Comparison of ENCODE assay signal across 9 mouse cellular contexts in genomic region chr1:156780234-156781005, GRCm38 (mm10). TPM values are rescaled to one million over a fixed set of nuclear protein-coding genes. Genes with fewer than 3 reads are reported as not detected.
DNase-seq lines count a peak whose midpoint lies in the region; ATAC-seq and TF ChIP-seq lines count a peak whose summit lies in the region.
"Had no signal": no experiment of that assay in that cellular context is flagged by ENCODE, and none has a peak within 500 bp of the region (broad histone marks: within the 10 kb centered on the region; RNA-seq: fewer than 3 reads in every experiment).

No protein-coding gene starts in this region.

- DNase-seq in kidney, adult 2 months = no peak
- DNase-seq in heart, postnatal 10 days = peak; percentile 62 to 66
- DNase-seq in thymus, postnatal 14 days = no peak
- DNase-seq in spleen, adult 12 weeks (ENCODE audit: low spot score) = no peak

- peaks cover 40% of the 10 kb centered on the region for H3K4me1 ChIP-seq in kidney, embryonic 14.5 days (ENCODE audit: control insufficient read depth, insufficient read depth, low read length)
- H3K4me1 ChIP-seq in kidney, adult 2 months (ENCODE audit: control insufficient read depth, insufficient read depth, low read length) = no peaks in the 10 kb centered on the region
- H3K4me1 ChIP-seq in embryonic fibroblast, embryonic 13.5 days (ENCODE audit: control insufficient read depth, insufficient read depth, low read length) = peaks cover 5% of the 10 kb centered on the region; the same call in 1 of the 2 replicates
- peaks cover 34% of the 10 kb centered on the region for H3K4me1 ChIP-seq in midbrain, embryonic 15.5 days

- H3K27ac ChIP-seq in kidney, embryonic 14.5 days (ENCODE audit: low read depth, low read length) = peak overlapping the region; percentile 12; the same call in 1 of the 2 replicates
- no peak overlapping the region for H3K27ac ChIP-seq in kidney, adult 2 months (ENCODE audit: insufficient read depth, low read depth, low read length)
- peak overlapping the region; percentile 80; the same call in 1 of the 2 replicates for H3K27ac ChIP-seq in embryonic fibroblast, embryonic 13.5 days (ENCODE audit: insufficient read depth, low read length)
- H3K27ac ChIP-seq in midbrain, embryonic 15.5 days = peak overlapping the region; percentile 32; the same call in 1 of the 2 replicates
- H3K27ac ChIP-seq: liver, embryonic 14.5 days had no signal

- H3K4me3 ChIP-seq in kidney, embryonic 14.5 days (ENCODE audit: low read length) = no peak overlapping the region
- H3K4me3 ChIP-seq in kidney, adult 2 months (ENCODE audit: insufficient read depth, low read depth, low read length) = no peak overlapping the region
- H3K4me3 ChIP-seq in embryonic fibroblast, embryonic 13.5 days (ENCODE audit: insufficient read depth, low read length) = no peak overlapping the region
- no peak overlapping the region for H3K4me3 ChIP-seq in midbrain, embryonic 15.5 days

- 47% methylated on average over 16 of the region's 16 CpGs for WGBS in kidney, embryonic 14.5 days
- 62% methylated on average over 16 of the region's 16 CpGs for WGBS in kidney, adult 2 months
- WGBS in midbrain, embryonic 15.5 days = 53% methylated on average over 16 of the region's 16 CpGs

- H3K4me2 ChIP-seq in kidney, embryonic 14.5 days (replicated peaks; ENCODE audit: low read depth, low read length) = no peak overlapping the region; the same call in 1 of the 2 replicates
- no peak overlapping the region for H3K4me2 ChIP-seq in midbrain, embryonic 15.5 days

- no peak overlapping the region for H3K9ac ChIP-seq in kidney, embryonic 14.5 days (ENCODE audit: low read depth, low read length)
- H3K9ac ChIP-seq in midbrain, embryonic 15.5 days = no peak overlapping the region
- H3K9ac ChIP-seq: liver, embryonic 14.5 days had no signal

- H3K27me3 ChIP-seq in kidney, embryonic 14.5 days (ENCODE audit: control insufficient read depth, insufficient read depth, low read length) = no peaks in the 10 kb centered on the region
- no peaks in the 10 kb centered on the region for H3K27me3 ChIP-seq in kidney, adult 2 months (replicated peaks; ENCODE audit: control insufficient read depth, insufficient read depth, low read length)
- H3K27me3 ChIP-seq in midbrain, embryonic 15.5 days (replicated peaks) = no peaks in the 10 kb centered on the region

- intact Hi-C loops in heart, postnatal 10 days (cut with DNase I) = no loop called here

- TF ChIP-seq CTCF in kidney, adult 2 months (conservative IDR thresholded peaks at IDR 0.05; ENCODE audit: insufficient read depth, insufficient read length, low read depth, low read length) = no peak
- TF ChIP-seq CTCF in embryonic fibroblast, embryonic 13.5 days (IDR thresholded peaks at IDR 0.05; ENCODE audit: borderline replicate concordance, insufficient read depth, low read length) = no peak

- TF ChIP-seq POLR2A in kidney, adult 2 months (IDR thresholded peaks at IDR 0.05; ENCODE audit: low read depth, low read length) = no peak
- TF ChIP-seq POLR2A in embryonic fibroblast, embryonic 13.5 days (IDR thresholded peaks at IDR 0.05; ENCODE audit: low read depth, low read length) = no peak

- ATAC-seq in kidney, embryonic 14.5 days (ENCODE audit: low FRiP score, low TSS enrichment) = no peak
- ATAC-seq in midbrain, embryonic 15.5 days (replicated peaks) = no peak
- ATAC-seq in frontal cortex, adult (ENCODE audit: low TSS enrichment) = no peak

- H3K9me3 ChIP-seq in kidney, embryonic 14.5 days (ENCODE audit: control insufficient read depth, low read length) = no peaks in the 10 kb centered on the region
- no peaks in the 10 kb centered on the region for H3K9me3 ChIP-seq in midbrain, embryonic 15.5 days

- H3K36me3 ChIP-seq in kidney, embryonic 14.5 days (ENCODE audit: control insufficient read depth, insufficient read depth, low read length) = no peaks in the 10 kb centered on the region
- no peaks in the 10 kb centered on the region for H3K36me3 ChIP-seq in kidney, adult 2 months (ENCODE audit: control insufficient read depth, insufficient read depth, low read length)
- H3K36me3 ChIP-seq in midbrain, embryonic 15.5 days (replicated peaks) = no peaks in the 10 kb centered on the region

RNA-seq across cellular contexts. Expression of gene Angptl1, which starts 57.9 kb away (rescaled TPM):
- polyA plus RNA-seq in kidney, embryonic 14.5 days (2014; fragmentation: Nextera tagmentation; extraction: Ambion mirVana) = 1.4 and 1.5 TPM in 2 replicates
- 0.49 and 0.75 TPM in 2 replicates for polyA plus RNA-seq in kidney, adult 2 months (2012; rRNA removed)
- polyA plus RNA-seq in embryonic fibroblast, embryonic 13.5 days (2011; ENCODE audit: insufficient read length, low read depth, missing spikeins) = 1.1 and 11.9 TPM in 2 replicates
- total RNA-seq in heart, postnatal 10 days (2021) = 1 to 10 TPM; 2.4 to 2.5 TPM
- polyA plus RNA-seq in midbrain, embryonic 15.5 days (2015; fragmentation: Nextera tagmentation; extraction: Ambion mirVana) = 0.64 and 1.1 TPM in 2 replicates

Comparison
In these comparisons a context has a peak if more than half of its experiments do, and no peak if none do; other contexts are left out.
1. DNase-seq: peak in heart, postnatal 10 days (2 of 2); none in kidney, adult 2 months (single experiment), thymus, postnatal 14 days (single experiment) and spleen, adult 12 weeks (single experiment).